Mouse (Mus musculus): ENCODE measurements at regions not wholly inside any gene's neighbourhood (a gene's known extent, or its start where the extent isn't known, plus 50 kb on each side); places are given as distances from the start of the nearest gene placed in this dataset.

GRCm38 (mm10) chr9:74705698-74706097 is 156.0 kb upstream of the Onecut1 start:
- DNase-seq (ENCODE audit: low spot score) (no peak), ATAC-seq (ENCODE audit: insufficient read depth, low read depth) (no peak)
- H3K4me1 ChIP-seq (ENCODE audit: control insufficient read depth, insufficient read depth), result no peaks in the 10 kb centered on the region
- H3K27me3 ChIP-seq (ENCODE audit: control insufficient read depth, insufficient read depth, low read length), result no peaks in the 10 kb centered on the region
- TF ChIP-seq CTCF (IDR thresholded peaks at IDR 0.05; ENCODE audit: low read depth) (no peak), EP300 (IDR thresholded peaks at IDR 0.05; ENCODE audit: low read depth) (no peak)
- no peaks in the 10 kb centered on the region for H3K36me3 ChIP-seq (replicated peaks; ENCODE audit: control insufficient read depth, insufficient read depth, low read length)
- H3K4me3 ChIP-seq (ENCODE audit: low read depth, low read length), result no peak overlapping the region
- H3K9ac ChIP-seq (replicated peaks; ENCODE audit: low read depth, low read length), result no peak overlapping the region
- H3K27ac ChIP-seq (ENCODE audit: low read depth), result no peak overlapping the region
- no peak overlapping the region for H3K4me2 ChIP-seq (ENCODE audit: low read depth, low read length)
- WGBS, result 33% methylated on average over 4 of the region's 4 CpGs
- no peaks in the 10 kb centered on the region for H3K9me3 ChIP-seq (replicated peaks; ENCODE audit: control insufficient read depth, low read length)

- Histone ChIP-seq H3K27ac (ENCODE audit: low read depth) (no peak overlapping the region), H3K4me2 (ENCODE audit: low read depth, low read length) (no peak overlapping the region), H3K9ac (replicated peaks; ENCODE audit: low read depth, low read length) (no peak overlapping the region), H3K4me1 (ENCODE audit: control insufficient read depth, insufficient read depth) (no peaks in the 10 kb centered on the region), H3K9me3 (replicated peaks; ENCODE audit: control insufficient read depth, low read length) (no peaks in the 10 kb centered on the region), H3K4me3 (ENCODE audit: low read depth, low read length) (no peak overlapping the region), H3K27me3 (ENCODE audit: control insufficient read depth, insufficient read depth, low read length) (no peaks in the 10 kb centered on the region), H3K36me3 (replicated peaks; ENCODE audit: control insufficient read depth, insufficient read depth, low read length) (no peaks in the 10 kb centered on the region)
- no peak for ATAC-seq (ENCODE audit: insufficient read depth, low read depth)
- TF ChIP-seq EP300 (IDR thresholded peaks at IDR 0.05; ENCODE audit: low read depth) (no peak), CTCF (IDR thresholded peaks at IDR 0.05; ENCODE audit: low read depth) (no peak)
- WGBS, result 55% methylated on average over 1 of the region's 1 CpGs
- DNase-seq (ENCODE audit: low spot score), result no peak
Observed at GRCm38 (mm10) chr9:74707608-74708007, 154.1 kb upstream of the Onecut1 start.

GRCm38 (mm10) chr9:74711698-74712097 is 150.0 kb upstream of the Onecut1 start:
- DNase-seq (ENCODE audit: low spot score) (no peak), ATAC-seq (ENCODE audit: insufficient read depth, low read depth) (no peak)
- no peaks in the 10 kb centered on the region for H3K4me1 ChIP-seq (ENCODE audit: control insufficient read depth, insufficient read depth)
- no peaks in the 10 kb centered on the region for H3K36me3 ChIP-seq (replicated peaks; ENCODE audit: control insufficient read depth, insufficient read depth, low read length)
- no peak overlapping the region for H3K4me2 ChIP-seq (ENCODE audit: low read depth, low read length)
- H3K4me3 ChIP-seq (ENCODE audit: low read depth, low read length), result no peak overlapping the region
- no peaks in the 10 kb centered on the region for H3K27me3 ChIP-seq (ENCODE audit: control insufficient read depth, insufficient read depth, low read length)
- TF ChIP-seq EP300 (IDR thresholded peaks at IDR 0.05; ENCODE audit: low read depth) (no peak), CTCF (IDR thresholded peaks at IDR 0.05; ENCODE audit: low read depth) (no peak)
- WGBS, result 85% methylated on average over 10 of the region's 10 CpGs
- no peaks in the 10 kb centered on the region for H3K9me3 ChIP-seq (replicated peaks; ENCODE audit: control insufficient read depth, low read length)
- no peak overlapping the region for H3K9ac ChIP-seq (replicated peaks; ENCODE audit: low read depth, low read length)
- no peak overlapping the region for H3K27ac ChIP-seq (ENCODE audit: low read depth)

GRCm38 (mm10) chr9:74732451-74732850 is 129.3 kb upstream of the Onecut1 start:
- ATAC-seq (ENCODE audit: insufficient read depth, low read depth) (no peak), DNase-seq (ENCODE audit: low spot score) (no peak)
- H3K27ac ChIP-seq (ENCODE audit: low read depth), result no peak overlapping the region
- H3K36me3 ChIP-seq (replicated peaks; ENCODE audit: control insufficient read depth, insufficient read depth, low read length), result no peaks in the 10 kb centered on the region
- H3K27me3 ChIP-seq (ENCODE audit: control insufficient read depth, insufficient read depth, low read length), result no peaks in the 10 kb centered on the region
- no peaks in the 10 kb centered on the region for H3K4me1 ChIP-seq (ENCODE audit: control insufficient read depth, insufficient read depth)
- no peak overlapping the region for H3K4me2 ChIP-seq (ENCODE audit: low read depth, low read length)
- H3K4me3 ChIP-seq (ENCODE audit: low read depth, low read length), result no peak overlapping the region
- H3K9ac ChIP-seq (replicated peaks; ENCODE audit: low read depth, low read length), result no peak overlapping the region
- TF ChIP-seq EP300 (IDR thresholded peaks at IDR 0.05; ENCODE audit: low read depth), result no peak
- no peak for TF ChIP-seq CTCF (IDR thresholded peaks at IDR 0.05; ENCODE audit: low read depth)
- 0 out of 2 replicates have a peak, but pooled peaks cover 6% of the 10 kb centered on the region for H3K9me3 ChIP-seq (replicated peaks; ENCODE audit: control insufficient read depth, low read length)
- WGBS, result 81% methylated on average over 5 of the region's 5 CpGs

- WGBS, result 87% methylated on average over 2 of the region's 2 CpGs
Observed at GRCm38 (mm10) chr9:74741949-74742348, 119.8 kb upstream of the Onecut1 start.

DNA sequence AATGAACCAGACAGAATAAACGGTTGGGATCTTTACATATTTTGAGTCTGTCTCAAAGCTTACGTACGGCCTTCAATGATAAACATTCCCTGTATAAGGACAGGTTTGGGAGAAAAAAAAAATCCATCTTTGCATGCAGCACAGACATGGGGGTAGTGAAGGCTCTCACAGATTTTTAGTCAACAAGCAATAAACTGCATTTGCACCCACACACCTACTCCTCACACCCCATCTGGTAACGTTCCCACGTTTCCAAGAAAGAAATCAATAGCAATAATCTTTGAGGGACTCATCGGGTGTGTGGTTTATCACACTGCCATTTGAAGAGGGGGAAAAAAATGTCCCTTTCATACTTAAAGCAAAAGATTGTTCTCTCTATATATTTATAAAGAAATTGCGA is 113.8 kb upstream of the Onecut1 start:
- H3K4me1 ChIP-seq (ENCODE audit: control insufficient read depth, insufficient read depth), result no peaks in the 10 kb centered on the region
- H3K27ac ChIP-seq (ENCODE audit: low read depth), result no peak overlapping the region
- H3K36me3 ChIP-seq (replicated peaks; ENCODE audit: control insufficient read depth, insufficient read depth, low read length), result no peaks in the 10 kb centered on the region
- ATAC-seq (ENCODE audit: insufficient read depth, low read depth) (no peak), DNase-seq (ENCODE audit: low spot score) (no peak)
- H3K9ac ChIP-seq (replicated peaks; ENCODE audit: low read depth, low read length), result no peak overlapping the region
- TF ChIP-seq CTCF (IDR thresholded peaks at IDR 0.05; ENCODE audit: low read depth), result no peak
- no peak for TF ChIP-seq EP300 (IDR thresholded peaks at IDR 0.05; ENCODE audit: low read depth)
- no peaks in the 10 kb centered on the region for H3K9me3 ChIP-seq (replicated peaks; ENCODE audit: control insufficient read depth, low read length)
- H3K27me3 ChIP-seq (ENCODE audit: control insufficient read depth, insufficient read depth, low read length), result no peaks in the 10 kb centered on the region
- WGBS, result 77% methylated on average over 7 of the region's 7 CpGs
- H3K4me3 ChIP-seq (ENCODE audit: low read depth, low read length), result no peak overlapping the region
- H3K4me2 ChIP-seq (ENCODE audit: low read depth, low read length), result no peak overlapping the region

More at GRCm38 (mm10) chr9:74741949-74742348, 119.8 kb upstream of the Onecut1 start:
- H3K27me3 ChIP-seq (ENCODE audit: control insufficient read depth, insufficient read depth, low read length), result no peaks in the 10 kb centered on the region
- H3K4me1 ChIP-seq (ENCODE audit: control insufficient read depth, insufficient read depth), result no peaks in the 10 kb centered on the region
- TF ChIP-seq CTCF (IDR thresholded peaks at IDR 0.05; ENCODE audit: low read depth), result no peak
- TF ChIP-seq EP300 (IDR thresholded peaks at IDR 0.05; ENCODE audit: low read depth), result no peak
- no peak overlapping the region for H3K9ac ChIP-seq (replicated peaks; ENCODE audit: low read depth, low read length)
- no peak for DNase-seq (ENCODE audit: low spot score)
- no peak overlapping the region for H3K4me3 ChIP-seq (ENCODE audit: low read depth, low read length)
- H3K27ac ChIP-seq (ENCODE audit: low read depth), result no peak overlapping the region
- no peak overlapping the region for H3K4me2 ChIP-seq (ENCODE audit: low read depth, low read length)
- no peak for ATAC-seq (ENCODE audit: insufficient read depth, low read depth)
- no peaks in the 10 kb centered on the region for H3K36me3 ChIP-seq (replicated peaks; ENCODE audit: control insufficient read depth, insufficient read depth, low read length)
- H3K9me3 ChIP-seq (replicated peaks; ENCODE audit: control insufficient read depth, low read length), result no peaks in the 10 kb centered on the region

Data from heart, postnatal 0 days (tissue).